Mouse (Mus musculus): ENCODE measurements around the gene Rnf135. TPM values are rescaled to one million over a fixed set of nuclear protein-coding genes. Genes with fewer than 3 reads are reported as not detected.

Rnf135 gene
- polyA plus RNA-seq, 1 experiment from 2014 or later, result 6.9 TPM

GRCm38 (mm10) chr11:80155541-80155940, 28.1 kb upstream of the Rnf135 start:
- 80% methylated on average over 8 of the region's 8 CpGs for WGBS
- H3K27me3 ChIP-seq (replicated peaks; ENCODE audit: control insufficient read depth, insufficient read depth, low read length), result peaks cover 29% of the 10 kb centered on the region
- H3K9ac ChIP-seq (ENCODE audit: low read length), result no peak overlapping the region
- no peaks in the 10 kb centered on the region for H3K4me1 ChIP-seq (replicated peaks; ENCODE audit: control insufficient read depth, insufficient read depth, low read length)
- DNase-seq (ENCODE audit: low spot score) (no peak), ATAC-seq (replicated peaks; ENCODE audit: low FRiP score, low TSS enrichment, low read depth) (no peak)
- no peaks in the 10 kb centered on the region for H3K9me3 ChIP-seq (ENCODE audit: control insufficient read depth, low read length)
- H3K36me3 ChIP-seq (ENCODE audit: control insufficient read depth, insufficient read depth, low read length), result no peaks in the 10 kb centered on the region
- H3K4me3 ChIP-seq (ENCODE audit: low read depth, low read length), result no peak overlapping the region
- no peak overlapping the region for H3K4me2 ChIP-seq (ENCODE audit: low read length)
- no peak overlapping the region for H3K27ac ChIP-seq (ENCODE audit: low read depth)

GRCm38 (mm10) chr11:80155961-80156360, 27.7 kb upstream of the Rnf135 start:
- peaks cover 29% of the 10 kb centered on the region for H3K27me3 ChIP-seq (replicated peaks; ENCODE audit: control insufficient read depth, insufficient read depth, low read length)
- no peak for ATAC-seq (replicated peaks; ENCODE audit: low FRiP score, low TSS enrichment, low read depth)
- no peaks in the 10 kb centered on the region for H3K36me3 ChIP-seq (ENCODE audit: control insufficient read depth, insufficient read depth, low read length)
- no peak overlapping the region for H3K9ac ChIP-seq (ENCODE audit: low read length)
- no peaks in the 10 kb centered on the region for H3K9me3 ChIP-seq (ENCODE audit: control insufficient read depth, low read length)
- WGBS, result 83% methylated on average over 4 of the region's 4 CpGs
- no peak for DNase-seq (ENCODE audit: low spot score)
- no peak overlapping the region for H3K27ac ChIP-seq (ENCODE audit: low read depth)
- H3K4me1 ChIP-seq (replicated peaks; ENCODE audit: control insufficient read depth, insufficient read depth, low read length), result no peaks in the 10 kb centered on the region
- H3K4me2 ChIP-seq (ENCODE audit: low read length), result no peak overlapping the region
- no peak overlapping the region for H3K4me3 ChIP-seq (ENCODE audit: low read depth, low read length)

GRCm38 (mm10) chr11:80156841-80157240, 26.8 kb upstream of the Rnf135 start:
- DNase-seq (ENCODE audit: low spot score) (no peak), ATAC-seq (replicated peaks; ENCODE audit: low FRiP score, low TSS enrichment, low read depth) (no peak)
- H3K4me1 ChIP-seq (replicated peaks; ENCODE audit: control insufficient read depth, insufficient read depth, low read length), result no peaks in the 10 kb centered on the region
- WGBS, result 83% methylated on average over 4 of the region's 4 CpGs
- H3K9me3 ChIP-seq (ENCODE audit: control insufficient read depth, low read length), result no peaks in the 10 kb centered on the region
- H3K4me2 ChIP-seq (ENCODE audit: low read length), result no peak overlapping the region
- H3K36me3 ChIP-seq (ENCODE audit: control insufficient read depth, insufficient read depth, low read length), result no peaks in the 10 kb centered on the region
- no peak overlapping the region for H3K4me3 ChIP-seq (ENCODE audit: low read depth, low read length)
- no peak overlapping the region for H3K27ac ChIP-seq (ENCODE audit: low read depth)
- no peak overlapping the region for H3K9ac ChIP-seq (ENCODE audit: low read length)
- H3K27me3 ChIP-seq (replicated peaks; ENCODE audit: control insufficient read depth, insufficient read depth, low read length), result peaks cover 29% of the 10 kb centered on the region

- no peak overlapping the region for H3K4me3 ChIP-seq (ENCODE audit: low read depth, low read length)
- 72% methylated on average over 7 of the region's 7 CpGs for WGBS
- no peak overlapping the region for H3K4me2 ChIP-seq (ENCODE audit: low read length)
- peaks cover 22% of the 10 kb centered on the region for H3K27me3 ChIP-seq (replicated peaks; ENCODE audit: control insufficient read depth, insufficient read depth, low read length)
- H3K27ac ChIP-seq (ENCODE audit: low read depth), result no peak overlapping the region
- no peaks in the 10 kb centered on the region for H3K4me1 ChIP-seq (replicated peaks; ENCODE audit: control insufficient read depth, insufficient read depth, low read length)
- no peak overlapping the region for H3K9ac ChIP-seq (ENCODE audit: low read length)
- DNase-seq (ENCODE audit: low spot score) (no peak), ATAC-seq (replicated peaks; ENCODE audit: low FRiP score, low TSS enrichment, low read depth) (no peak)
- no peaks in the 10 kb centered on the region for H3K36me3 ChIP-seq (ENCODE audit: control insufficient read depth, insufficient read depth, low read length)
- H3K9me3 ChIP-seq (ENCODE audit: control insufficient read depth, low read length), result no peaks in the 10 kb centered on the region
These were observed 24.6 kb upstream of the Rnf135 start for GRCm38 (mm10) chr11:80159018-80159417.

- no peaks in the 10 kb centered on the region for H3K36me3 ChIP-seq (ENCODE audit: control insufficient read depth, insufficient read depth, low read length)
- H3K4me2 ChIP-seq (ENCODE audit: low read length), result no peak overlapping the region
- no peaks in the 10 kb centered on the region for H3K4me1 ChIP-seq (replicated peaks; ENCODE audit: control insufficient read depth, insufficient read depth, low read length)
- DNase-seq (ENCODE audit: low spot score) (no peak), ATAC-seq (replicated peaks; ENCODE audit: low FRiP score, low TSS enrichment, low read depth) (no peak)
- no peak overlapping the region for H3K4me3 ChIP-seq (ENCODE audit: low read depth, low read length)
- WGBS, result 79% methylated on average over 4 of the region's 4 CpGs
- H3K9ac ChIP-seq (ENCODE audit: low read length), result no peak overlapping the region
- H3K9me3 ChIP-seq (ENCODE audit: control insufficient read depth, low read length), result no peaks in the 10 kb centered on the region
- no peak overlapping the region for H3K27ac ChIP-seq (ENCODE audit: low read depth)
- H3K27me3 ChIP-seq (replicated peaks; ENCODE audit: control insufficient read depth, insufficient read depth, low read length), result peaks cover 2% of the 10 kb centered on the region; the same call in 1 of the 2 replicates
These were observed 22.6 kb upstream of the Rnf135 start for GRCm38 (mm10) chr11:80161041-80161440.

DNA sequence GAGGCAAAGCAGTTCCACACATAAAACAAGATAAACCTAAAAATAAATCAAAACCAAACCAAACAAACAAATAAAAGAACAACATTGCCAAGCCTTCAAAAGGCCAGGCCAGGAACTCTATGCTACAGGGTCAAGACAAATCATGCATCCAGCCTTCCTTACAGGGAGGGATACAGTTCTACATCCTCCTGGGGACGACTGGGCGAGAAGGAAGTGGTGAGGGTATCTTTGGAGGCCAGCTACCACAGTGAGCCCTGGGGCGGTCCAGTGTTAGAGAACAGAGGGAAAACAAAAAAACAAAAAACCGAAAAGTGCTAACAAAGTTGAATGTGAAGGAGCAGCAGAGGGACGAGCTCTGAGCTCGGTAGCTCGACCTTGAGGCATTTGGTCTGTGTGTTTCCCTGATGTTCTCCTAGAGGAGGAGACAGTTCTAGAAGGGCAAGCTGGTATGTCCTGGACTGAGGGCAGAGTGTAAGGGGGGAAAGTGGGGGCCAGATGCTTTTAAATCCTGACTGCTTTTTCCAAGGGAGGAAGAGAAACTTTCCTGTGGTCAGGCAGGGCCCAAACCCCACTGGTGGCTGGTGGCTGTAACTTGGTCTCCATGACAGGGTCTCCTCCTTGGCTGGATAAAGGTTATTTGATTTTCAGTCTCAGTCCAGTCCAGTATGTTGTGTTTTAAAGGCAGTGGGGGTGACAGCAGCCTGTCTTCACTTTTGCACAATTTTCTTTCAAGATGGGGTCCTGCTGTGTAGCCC, 20.1 kb upstream of the Rnf135 start:
- H3K36me3 ChIP-seq (ENCODE audit: control insufficient read depth, insufficient read depth, low read length), result no peaks in the 10 kb centered on the region
- H3K27ac ChIP-seq (ENCODE audit: low read depth), result no peak overlapping the region
- no peak overlapping the region for H3K9ac ChIP-seq (ENCODE audit: low read length)
- no peak for ATAC-seq (replicated peaks; ENCODE audit: low FRiP score, low TSS enrichment, low read depth)
- no peaks in the 10 kb centered on the region for H3K4me1 ChIP-seq (replicated peaks; ENCODE audit: control insufficient read depth, insufficient read depth, low read length)
- 68% methylated on average over 7 of the region's 7 CpGs for WGBS
- no peaks in the 10 kb centered on the region for H3K9me3 ChIP-seq (ENCODE audit: control insufficient read depth, low read length)
- H3K27me3 ChIP-seq (replicated peaks; ENCODE audit: control insufficient read depth, insufficient read depth, low read length), result no peaks in the 10 kb centered on the region
- no peak overlapping the region for H3K4me3 ChIP-seq (ENCODE audit: low read depth, low read length)
- no peak for DNase-seq (ENCODE audit: low spot score)
- H3K4me2 ChIP-seq (ENCODE audit: low read length), result no peak overlapping the region

- DNase-seq (ENCODE audit: low spot score) (no peak), ATAC-seq (replicated peaks; ENCODE audit: low FRiP score, low TSS enrichment, low read depth) (no peak)
- H3K27ac ChIP-seq (ENCODE audit: low read depth), result no peak overlapping the region
- H3K9ac ChIP-seq (ENCODE audit: low read length), result no peak overlapping the region
- no peaks in the 10 kb centered on the region for H3K9me3 ChIP-seq (ENCODE audit: control insufficient read depth, low read length)
- WGBS, result 61% methylated on average over 2 of the region's 2 CpGs
- no peak overlapping the region for H3K4me2 ChIP-seq (ENCODE audit: low read length)
- H3K4me3 ChIP-seq (ENCODE audit: low read depth, low read length), result no peak overlapping the region
- no peaks in the 10 kb centered on the region for H3K36me3 ChIP-seq (ENCODE audit: control insufficient read depth, insufficient read depth, low read length)
- no peaks in the 10 kb centered on the region for H3K4me1 ChIP-seq (replicated peaks; ENCODE audit: control insufficient read depth, insufficient read depth, low read length)
- H3K27me3 ChIP-seq (replicated peaks; ENCODE audit: control insufficient read depth, insufficient read depth, low read length), result no peaks in the 10 kb centered on the region
These were observed 19.4 kb upstream of the Rnf135 start for GRCm38 (mm10) chr11:80164224-80164623.

GRCm38 (mm10) chr11:80168121-80168520, 15.5 kb upstream of the Rnf135 start:
- Histone ChIP-seq H3K27ac (ENCODE audit: low read depth) (no peak overlapping the region), H3K27me3 (replicated peaks; ENCODE audit: control insufficient read depth, insufficient read depth, low read length) (no peaks in the 10 kb centered on the region), H3K4me1 (replicated peaks; ENCODE audit: control insufficient read depth, insufficient read depth, low read length) (no peaks in the 10 kb centered on the region), H3K9me3 (ENCODE audit: control insufficient read depth, low read length) (no peaks in the 10 kb centered on the region), H3K4me2 (ENCODE audit: low read length) (no peak overlapping the region), H3K4me3 (ENCODE audit: low read depth, low read length) (no peak overlapping the region), H3K9ac (ENCODE audit: low read length) (no peak overlapping the region), H3K36me3 (ENCODE audit: control insufficient read depth, insufficient read depth, low read length) (no peaks in the 10 kb centered on the region)
- ATAC-seq (replicated peaks; ENCODE audit: low FRiP score, low TSS enrichment, low read depth) (no peak), DNase-seq (ENCODE audit: low spot score) (no peak)
- 87% methylated on average over 9 of the region's 9 CpGs for WGBS

DNA sequence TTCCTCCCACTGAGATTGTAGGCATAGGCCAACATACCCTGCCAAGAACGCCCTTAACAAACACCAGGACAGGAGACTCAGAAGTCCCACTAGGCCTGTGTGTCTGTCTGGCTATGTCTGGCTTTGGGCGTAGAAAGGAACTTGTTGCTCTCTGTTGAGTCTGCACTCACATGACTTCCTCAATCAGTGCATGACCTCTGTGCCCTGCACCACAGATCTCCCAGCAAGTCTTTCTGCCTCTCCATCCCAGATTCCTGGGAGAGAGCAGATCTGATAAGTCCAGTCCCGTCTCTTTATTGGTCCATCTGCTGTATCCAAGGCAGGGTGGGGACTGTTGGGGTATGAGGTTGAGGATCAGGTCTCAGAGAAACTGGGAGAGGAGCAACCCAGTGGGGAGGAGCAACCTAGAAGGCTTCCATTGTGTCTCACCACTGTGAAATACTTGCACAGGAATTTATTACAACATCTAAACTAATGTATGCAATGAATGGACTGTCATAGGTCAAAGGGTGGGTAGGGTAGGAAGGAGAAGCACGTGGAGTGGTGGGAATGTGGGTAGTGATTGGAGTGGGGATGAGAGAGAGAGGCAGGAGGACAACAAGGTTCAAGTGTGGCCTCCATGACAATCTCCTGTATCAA, 14.9 kb upstream of the Rnf135 start:
- ATAC-seq (replicated peaks; ENCODE audit: low FRiP score, low TSS enrichment, low read depth) (no peak), DNase-seq (ENCODE audit: low spot score) (no peak)
- no peak overlapping the region for H3K4me3 ChIP-seq (ENCODE audit: low read depth, low read length)
- H3K9ac ChIP-seq (ENCODE audit: low read length), result no peak overlapping the region
- no peak overlapping the region for H3K4me2 ChIP-seq (ENCODE audit: low read length)
- no peaks in the 10 kb centered on the region for H3K27me3 ChIP-seq (replicated peaks; ENCODE audit: control insufficient read depth, insufficient read depth, low read length)
- H3K4me1 ChIP-seq (replicated peaks; ENCODE audit: control insufficient read depth, insufficient read depth, low read length), result no peaks in the 10 kb centered on the region
- H3K36me3 ChIP-seq (ENCODE audit: control insufficient read depth, insufficient read depth, low read length), result no peaks in the 10 kb centered on the region
- WGBS, result 67% methylated on average over 4 of the region's 4 CpGs
- no peaks in the 10 kb centered on the region for H3K9me3 ChIP-seq (ENCODE audit: control insufficient read depth, low read length)
- no peak overlapping the region for H3K27ac ChIP-seq (ENCODE audit: low read depth)
